Mouse (Mus musculus) liver, embryonic 11.5 days (tissue): Measurements from ENCODE around the gene Ntng1. TPM values are rescaled to one million over a fixed set of nuclear protein-coding genes. Genes with fewer than 3 reads are reported as not detected.

ENCODE experiments used
- ATAC-seq: fragments of 200-750 bp; cut with Nextera tagmentation; replicated peaks from 2 replicates; pipeline ENCODE4 v1.8.0; 2017; ENCODE audit warnings: moderate number of reproducible peaks, mild to moderate bottlenecking, moderate TSS enrichment, moderate library complexity; ENCODE audit not compliant: low FRiP score
- DNase-seq: peaks from one replicate; pipeline ENCODE4 v3.0.0-alpha.2; 2017; ENCODE audit warnings: low spot score
- H3K27ac ChIP-seq: fragments of 300-500 bp; sonication (generic); 2 replicates; pipeline ENCODE4 v1.5.1; 2014; ENCODE audit warnings: mild to moderate bottlenecking, low read depth, low read length, control low read depth
- H3K27me3 ChIP-seq: fragments of 300-500 bp; sonication (generic); replicated peaks from 2 replicates; pipeline ENCODE4 v1.6.1; 2014; ENCODE audit warnings: low read length, mixed read lengths; ENCODE audit not compliant: control insufficient read depth, insufficient read depth
- H3K36me3 ChIP-seq: fragments of 300-500 bp; sonication (generic); 2 replicates; pipeline ENCODE4 v1.6.1; 2014; ENCODE audit warnings: mild to moderate bottlenecking, low read length, moderate library complexity, mixed read lengths; ENCODE audit not compliant: control insufficient read depth, insufficient read depth
- H3K4me1 ChIP-seq: fragments of 300-500 bp; sonication (generic); replicated peaks from 2 replicates; pipeline ENCODE4 v1.6.1; 2014; ENCODE audit warnings: low read length, mixed read lengths; ENCODE audit not compliant: control insufficient read depth, insufficient read depth
- H3K4me2 ChIP-seq: fragments of 300-500 bp; sonication (generic); 2 replicates; pipeline ENCODE4 v1.6.1; 2014; ENCODE audit warnings: mild to moderate bottlenecking, control low read depth, moderate library complexity
- H3K4me3 ChIP-seq: fragments of 300-500 bp; sonication (generic); 2 replicates; pipeline ENCODE4 v1.5.1; 2014; ENCODE audit warnings: low read depth, low read length, control low read depth
- H3K9ac ChIP-seq: fragments of 300-500 bp; sonication (generic); 2 replicates; pipeline ENCODE4 v1.6.1; 2014; ENCODE audit warnings: low read depth, low read length, control low read depth
- H3K9me3 ChIP-seq: fragments of 300-500 bp; sonication (generic); 2 replicates; pipeline ENCODE4 v1.6.1; 2016; ENCODE audit warnings: low read length, inconsistent platforms, mixed read lengths; ENCODE audit not compliant: control insufficient read depth
- WGBS: fragments of 180-500 bp; shearing (Covaris S2); extraction: QIAGEN DNeasy Blood & Tissue Kit; methylation state at CpG from one replicate; pipeline ENCODE4 v1.1.7; 2014; 5-methylcytosine and 5-hydroxymethylcytosine counted together
- polyA plus RNA-seq: library from polyadenylated mRNA; unstranded; fragments of >200 nt; fragmentation: Nextera tagmentation; extraction: Ambion mirVana; gene quantifications from 2 replicates; pipeline ENCODE4 v1.2.1, GENCODE M21; 2014

Ntng1 gene
- polyA plus RNA-seq, 1 experiment from 2014 or later: 0.10 TPM

- 65% methylated on average over 4 of the region's 4 CpGs for WGBS
- no peak for ATAC-seq
- no peak for DNase-seq
Measured at GRCm38 (mm10) chr3:109975106-109975505, 168.7 kb downstream of the Ntng1 start.

GRCm38 (mm10) chr3:109971465-109971864, 172.3 kb downstream of the Ntng1 start:
- ATAC-seq (no peak), DNase-seq (no peak)
- H3K4me1 ChIP-seq: no peaks in the 10 kb centered on the region
- 71% methylated on average over 1 of the region's 1 CpGs for WGBS
- no peaks in the 10 kb centered on the region for H3K27me3 ChIP-seq
- H3K36me3 ChIP-seq: no peaks in the 10 kb centered on the region
- no peak overlapping the region for H3K9ac ChIP-seq
- no peak overlapping the region for H3K4me2 ChIP-seq
- H3K27ac ChIP-seq: no peak overlapping the region
- H3K9me3 ChIP-seq: no peaks in the 10 kb centered on the region
- H3K4me3 ChIP-seq: no peak overlapping the region

More at GRCm38 (mm10) chr3:109975106-109975505, 168.7 kb downstream of the Ntng1 start:
- Histone ChIP-seq H3K4me1 (no peaks in the 10 kb centered on the region), H3K27ac (no peak overlapping the region), H3K9ac (no peak overlapping the region), H3K27me3 (no peaks in the 10 kb centered on the region), H3K36me3 (no peaks in the 10 kb centered on the region), H3K4me2 (no peak overlapping the region), H3K4me3 (no peak overlapping the region), H3K9me3 (no peaks in the 10 kb centered on the region)

- Histone ChIP-seq H3K9ac (no peak overlapping the region), H3K4me1 (no peaks in the 10 kb centered on the region), H3K4me2 (no peak overlapping the region), H3K27ac (no peak overlapping the region), H3K36me3 (no peaks in the 10 kb centered on the region), H3K9me3 (no peaks in the 10 kb centered on the region), H3K4me3 (no peak overlapping the region), H3K27me3 (no peaks in the 10 kb centered on the region)
- ATAC-seq (no peak), DNase-seq (no peak)
Measured at GRCm38 (mm10) chr3:109970181-109970580, 173.6 kb downstream of the Ntng1 start.

- DNase-seq (no peak), ATAC-seq (no peak)
- Histone ChIP-seq H3K9ac (no peak overlapping the region), H3K27me3 (no peaks in the 10 kb centered on the region), H3K4me3 (no peak overlapping the region), H3K27ac (no peak overlapping the region), H3K4me2 (no peak overlapping the region), H3K36me3 (no peaks in the 10 kb centered on the region), H3K4me1 (no peaks in the 10 kb centered on the region), H3K9me3 (no peaks in the 10 kb centered on the region)
- WGBS: 77% methylated on average over 2 of the region's 2 CpGs
Measured at GRCm38 (mm10) chr3:109962631-109963030, 181.2 kb downstream of the Ntng1 start.

- no peaks in the 10 kb centered on the region for H3K4me1 ChIP-seq
- no peak overlapping the region for H3K27ac ChIP-seq
- no peak overlapping the region for H3K9ac ChIP-seq
- no peaks in the 10 kb centered on the region for H3K27me3 ChIP-seq
- H3K9me3 ChIP-seq: no peaks in the 10 kb centered on the region
- H3K4me2 ChIP-seq: no peak overlapping the region
- ATAC-seq (no peak), DNase-seq (no peak)
- no peaks in the 10 kb centered on the region for H3K36me3 ChIP-seq
- no peak overlapping the region for H3K4me3 ChIP-seq
- WGBS: 89% methylated on average over 1 of the region's 1 CpGs
Measured at GRCm38 (mm10) chr3:109942960-109943359, 200.9 kb downstream of the Ntng1 start.

- Histone ChIP-seq H3K4me2 (no peak overlapping the region), H3K27ac (no peak overlapping the region), H3K4me3 (no peak overlapping the region), H3K9me3 (no peaks in the 10 kb centered on the region), H3K36me3 (no peaks in the 10 kb centered on the region), H3K27me3 (no peaks in the 10 kb centered on the region), H3K9ac (no peak overlapping the region), H3K4me1 (no peaks in the 10 kb centered on the region)
- DNase-seq (no peak), ATAC-seq (no peak)
- 88% methylated on average over 2 of the region's 2 CpGs for WGBS
Measured at GRCm38 (mm10) chr3:109937634-109938033, 206.2 kb downstream of the Ntng1 start.

GRCm38 (mm10) chr3:109936275-109936674, 207.5 kb downstream of the Ntng1 start:
- no peak for ATAC-seq
- WGBS: 83% methylated on average over 3 of the region's 3 CpGs
- H3K27ac ChIP-seq: no peak overlapping the region
- H3K27me3 ChIP-seq: no peaks in the 10 kb centered on the region
- H3K4me1 ChIP-seq: no peaks in the 10 kb centered on the region
- H3K4me2 ChIP-seq: no peak overlapping the region
- H3K4me3 ChIP-seq: no peak overlapping the region
- no peaks in the 10 kb centered on the region for H3K36me3 ChIP-seq
- DNase-seq: no peak
- H3K9me3 ChIP-seq: no peaks in the 10 kb centered on the region
- no peak overlapping the region for H3K9ac ChIP-seq

- DNase-seq (no peak), ATAC-seq (no peak)
- no peaks in the 10 kb centered on the region for H3K36me3 ChIP-seq
- H3K27ac ChIP-seq: no peak overlapping the region
- no peaks in the 10 kb centered on the region for H3K4me1 ChIP-seq
- WGBS: 68% methylated on average over 8 of the region's 8 CpGs
- H3K9ac ChIP-seq: no peak overlapping the region
- no peaks in the 10 kb centered on the region for H3K27me3 ChIP-seq
- no peak overlapping the region for H3K4me2 ChIP-seq
- H3K9me3 ChIP-seq: no peaks in the 10 kb centered on the region
- H3K4me3 ChIP-seq: no peak overlapping the region
Measured at GRCm38 (mm10) chr3:109932261-109932660, 211.6 kb downstream of the Ntng1 start.

GRCm38 (mm10) chr3:109931021-109931420, 212.8 kb downstream of the Ntng1 start:
- no peaks in the 10 kb centered on the region for H3K9me3 ChIP-seq
- H3K4me2 ChIP-seq: no peak overlapping the region
- H3K36me3 ChIP-seq: no peaks in the 10 kb centered on the region
- ATAC-seq: no peak
- no peak for DNase-seq
- no peaks in the 10 kb centered on the region for H3K27me3 ChIP-seq
- H3K4me1 ChIP-seq: no peaks in the 10 kb centered on the region
- 86% methylated on average over 5 of the region's 5 CpGs for WGBS
- H3K9ac ChIP-seq: no peak overlapping the region
- no peak overlapping the region for H3K27ac ChIP-seq
- no peak overlapping the region for H3K4me3 ChIP-seq
